Mouse (Mus musculus): ENCODE measurements around the gene Gmps. TPM values are rescaled to one million over a fixed set of nuclear protein-coding genes. Genes with fewer than 3 reads are reported as not detected.
A peak's percentile ranks its signal among the peaks of the same experiment; 100 is the strongest.

The Gmps gene
- polyA plus RNA-seq (2014; fragmentation: Nextera tagmentation; extraction: Ambion mirVana) = 70.5 and 73.6 TPM in 2 replicates

GRCm38 (mm10) chr3:63975955-63976908, at the start of gene Gmps:
Gene Gmps, plus strand, starts transcription at chr3:63976106.
- peaks cover 3% of the 10 kb centered on the region; the same call in 1 of the 2 replicates for H3K36me3 ChIP-seq (ENCODE audit: control insufficient read depth, insufficient read depth, low read length)
- H3K9me3 ChIP-seq (ENCODE audit: control insufficient read depth, low read length) = no peaks in the 10 kb centered on the region
- H3K4me1 ChIP-seq (replicated peaks; ENCODE audit: control insufficient read depth, insufficient read depth, low read length) = peaks cover 2% of the 10 kb centered on the region; the same call in 1 of the 2 replicates
- ATAC-seq (replicated peaks; ENCODE audit: low FRiP score) = peak; percentile 98
- peak within 1 kb of the TSS; percentile 75 for H3K27ac ChIP-seq (ENCODE audit: low read depth, low read length)
- peak; percentile 92 for DNase-seq (ENCODE audit: low spot score)
- peak within 1 kb of the TSS; percentile 75 for H3K4me2 ChIP-seq (ENCODE audit: low read depth, low read length, severe bottlenecking)
- H3K9ac ChIP-seq (ENCODE audit: low read length) = peak within 1 kb of the TSS; percentile 95
- H3K4me3 ChIP-seq (ENCODE audit: low read depth, low read length) = peak within 1 kb of the TSS; percentile 83
- H3K27me3 ChIP-seq (ENCODE audit: control insufficient read depth, insufficient read depth, low read length) = no peaks in the 10 kb centered on the region
- under 1% methylated on average over 67 of the region's 67 CpGs for WGBS

GRCm38 (mm10) chr3:63928878-63929859, 46.7 kb upstream of the Gmps start, which contains the start of gene E130311K13Rik:
Gene E130311K13Rik, minus strand, starts transcription at chr3:63929472.
- Histone ChIP-seq H3K36me3 (ENCODE audit: control insufficient read depth, insufficient read depth, low read length) (no peaks in the 10 kb centered on the region), H3K27ac (ENCODE audit: low read depth, low read length) (0 out of 2 replicates have a peak within 1 kb of the TSS, but pooled peaks have one; percentile 27), H3K4me1 (replicated peaks; ENCODE audit: control insufficient read depth, insufficient read depth, low read length) (no peaks in the 10 kb centered on the region), H3K9me3 (ENCODE audit: control insufficient read depth, low read length) (no peaks in the 10 kb centered on the region), H3K4me3 (ENCODE audit: low read depth, low read length) (peak within 1 kb of the TSS; percentile 46), H3K9ac (ENCODE audit: low read length) (peak within 1 kb of the TSS; percentile 78), H3K4me2 (ENCODE audit: low read depth, low read length, severe bottlenecking) (peak within 1 kb of the TSS; percentile 60), H3K27me3 (ENCODE audit: control insufficient read depth, insufficient read depth, low read length) (no peaks in the 10 kb centered on the region)
- WGBS = 5% methylated on average over 47 of the region's 48 CpGs
- DNase-seq (ENCODE audit: low spot score) = peak; percentile 95
- peak; percentile 98 for ATAC-seq (replicated peaks; ENCODE audit: low FRiP score)

GRCm38 (mm10) chr3:63938928-63939327, 37.0 kb upstream of the Gmps start:
- Histone ChIP-seq H3K4me1 (replicated peaks; ENCODE audit: control insufficient read depth, insufficient read depth, low read length) (no peaks in the 10 kb centered on the region), H3K27ac (ENCODE audit: low read depth, low read length) (no peak overlapping the region), H3K9me3 (ENCODE audit: control insufficient read depth, low read length) (no peaks in the 10 kb centered on the region), H3K9ac (ENCODE audit: low read length) (no peak overlapping the region), H3K27me3 (ENCODE audit: control insufficient read depth, insufficient read depth, low read length) (no peaks in the 10 kb centered on the region), H3K4me2 (ENCODE audit: low read depth, low read length, severe bottlenecking) (no peak overlapping the region), H3K36me3 (ENCODE audit: control insufficient read depth, insufficient read depth, low read length) (no peaks in the 10 kb centered on the region), H3K4me3 (ENCODE audit: low read depth, low read length) (no peak overlapping the region)
- ATAC-seq (replicated peaks; ENCODE audit: low FRiP score) = no peak
- DNase-seq (ENCODE audit: low spot score) = no peak
- 95% methylated on average over 2 of the region's 2 CpGs for WGBS

DNA sequence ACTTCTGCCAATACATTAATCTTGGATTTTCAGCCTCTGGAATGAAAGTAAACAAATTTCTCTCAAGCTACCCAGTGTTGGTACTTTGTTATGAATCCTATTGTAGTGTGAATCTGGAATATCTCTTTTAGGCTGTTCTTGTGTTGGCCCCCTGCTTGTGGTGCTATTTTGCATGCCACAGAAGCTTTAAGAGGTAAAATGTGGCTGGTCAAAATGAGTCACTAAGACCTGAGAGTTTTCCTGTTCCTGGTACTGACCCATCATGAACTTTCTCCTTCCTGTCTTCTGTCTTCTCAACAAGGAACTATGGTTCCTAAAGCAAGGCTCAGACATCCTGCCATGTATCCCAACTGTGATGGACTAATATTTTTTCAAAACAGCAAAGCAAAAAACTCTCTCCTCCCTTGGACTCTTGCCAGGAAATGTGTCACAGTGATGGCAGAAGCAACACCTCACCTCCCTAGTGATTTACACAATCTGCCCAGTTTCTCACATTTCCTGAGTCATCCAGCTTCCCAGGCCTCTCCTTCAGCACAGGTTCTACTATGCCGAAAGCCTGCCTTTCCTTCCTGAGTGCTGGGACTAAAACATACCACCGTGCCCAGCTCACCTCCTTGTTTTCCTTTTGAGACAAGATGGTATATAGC, 34.6 kb upstream of the Gmps start:
- ATAC-seq (replicated peaks; ENCODE audit: low FRiP score) = no peak
- H3K9me3 ChIP-seq (ENCODE audit: control insufficient read depth, low read length) = no peaks in the 10 kb centered on the region
- no peak overlapping the region for H3K27ac ChIP-seq (ENCODE audit: low read depth, low read length)
- WGBS = 87% methylated on average over 2 of the region's 2 CpGs
- no peaks in the 10 kb centered on the region for H3K36me3 ChIP-seq (ENCODE audit: control insufficient read depth, insufficient read depth, low read length)
- H3K9ac ChIP-seq (ENCODE audit: low read length) = no peak overlapping the region
- H3K4me2 ChIP-seq (ENCODE audit: low read depth, low read length, severe bottlenecking) = no peak overlapping the region
- no peak for DNase-seq (ENCODE audit: low spot score)
- no peaks in the 10 kb centered on the region for H3K4me1 ChIP-seq (replicated peaks; ENCODE audit: control insufficient read depth, insufficient read depth, low read length)
- no peak overlapping the region for H3K4me3 ChIP-seq (ENCODE audit: low read depth, low read length)
- no peaks in the 10 kb centered on the region for H3K27me3 ChIP-seq (ENCODE audit: control insufficient read depth, insufficient read depth, low read length)

GRCm38 (mm10) chr3:63949837-63950236, 26.1 kb upstream of the Gmps start:
- ATAC-seq (replicated peaks; ENCODE audit: low FRiP score) = no peak
- 83% methylated on average over 3 of the region's 3 CpGs for WGBS

DNA sequence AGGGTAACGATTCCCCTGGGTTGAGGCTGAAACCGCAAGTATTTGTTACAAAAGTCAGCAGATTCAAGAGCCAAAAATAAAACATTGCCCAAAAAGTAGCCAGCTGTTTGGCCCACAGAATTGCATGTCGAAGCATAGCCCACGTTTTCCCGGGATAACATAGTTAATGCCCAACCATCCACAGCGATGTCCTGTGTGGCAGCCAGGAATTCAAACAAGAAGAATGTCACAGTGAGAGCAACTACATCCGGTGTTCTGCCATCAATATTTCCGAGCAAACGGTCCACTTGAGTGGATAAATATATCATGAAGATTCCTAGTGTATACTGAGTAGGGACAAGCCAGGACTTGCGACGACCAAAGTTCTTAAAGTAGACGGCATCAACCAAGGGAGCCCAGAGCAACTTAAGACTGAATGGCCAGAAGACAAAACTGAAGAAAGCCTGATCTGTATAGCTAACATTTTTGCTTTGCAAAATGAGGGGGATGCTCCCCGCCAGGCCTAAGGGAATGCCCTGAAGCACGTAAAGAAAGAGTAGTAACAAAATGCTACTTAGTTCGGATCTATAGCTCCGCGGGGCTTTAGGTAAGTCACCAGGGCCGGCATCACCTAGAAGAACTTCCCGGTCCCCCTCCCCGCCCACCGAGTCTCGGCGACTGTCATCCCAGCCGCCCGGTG, 12.3 kb upstream of the Gmps start:
- Histone ChIP-seq H3K4me1 (replicated peaks; ENCODE audit: control insufficient read depth, insufficient read depth, low read length) (peaks cover 4% of the 10 kb centered on the region; the same call in 1 of the 2 replicates), H3K27ac (ENCODE audit: low read depth, low read length) (no peak overlapping the region), H3K27me3 (ENCODE audit: control insufficient read depth, insufficient read depth, low read length) (no peaks in the 10 kb centered on the region), H3K36me3 (ENCODE audit: control insufficient read depth, insufficient read depth, low read length) (no peaks in the 10 kb centered on the region), H3K4me3 (ENCODE audit: low read depth, low read length) (peak overlapping the region; percentile 78), H3K4me2 (ENCODE audit: low read depth, low read length, severe bottlenecking) (peak overlapping the region; percentile 87), H3K9ac (ENCODE audit: low read length) (peak overlapping the region; percentile 77), H3K9me3 (ENCODE audit: control insufficient read depth, low read length) (no peaks in the 10 kb centered on the region)
- ATAC-seq (replicated peaks; ENCODE audit: low FRiP score) (no peak), DNase-seq (ENCODE audit: low spot score) (no peak)
- 11% methylated on average over 25 of the region's 25 CpGs for WGBS

More at GRCm38 (mm10) chr3:63949837-63950236, 26.1 kb upstream of the Gmps start:
- H3K4me2 ChIP-seq (ENCODE audit: low read depth, low read length, severe bottlenecking) = no peak overlapping the region
- no peaks in the 10 kb centered on the region for H3K27me3 ChIP-seq (ENCODE audit: control insufficient read depth, insufficient read depth, low read length)
- no peaks in the 10 kb centered on the region for H3K9me3 ChIP-seq (ENCODE audit: control insufficient read depth, low read length)
- no peaks in the 10 kb centered on the region for H3K36me3 ChIP-seq (ENCODE audit: control insufficient read depth, insufficient read depth, low read length)
- no peak overlapping the region for H3K4me3 ChIP-seq (ENCODE audit: low read depth, low read length)
- no peak overlapping the region for H3K27ac ChIP-seq (ENCODE audit: low read depth, low read length)
- DNase-seq (ENCODE audit: low spot score) = no peak
- H3K4me1 ChIP-seq (replicated peaks; ENCODE audit: control insufficient read depth, insufficient read depth, low read length) = no peaks in the 10 kb centered on the region
- no peak overlapping the region for H3K9ac ChIP-seq (ENCODE audit: low read length)

- DNase-seq (ENCODE audit: low spot score) (peak; percentile 99), ATAC-seq (replicated peaks; ENCODE audit: low FRiP score) (peak; percentile 98)
- no peaks in the 10 kb centered on the region for H3K27me3 ChIP-seq (ENCODE audit: control insufficient read depth, insufficient read depth, low read length)
- peak within 1 kb of the TSS; percentile 87 for H3K4me2 ChIP-seq (ENCODE audit: low read depth, low read length, severe bottlenecking)
- H3K9me3 ChIP-seq (ENCODE audit: control insufficient read depth, low read length) = no peaks in the 10 kb centered on the region
- H3K36me3 ChIP-seq (ENCODE audit: control insufficient read depth, insufficient read depth, low read length) = no peaks in the 10 kb centered on the region
- H3K4me1 ChIP-seq (replicated peaks; ENCODE audit: control insufficient read depth, insufficient read depth, low read length) = peaks cover 4% of the 10 kb centered on the region; the same call in 1 of the 2 replicates
- peak within 1 kb of the TSS; percentile 78 for H3K4me3 ChIP-seq (ENCODE audit: low read depth, low read length)
- peak within 1 kb of the TSS; percentile 33; the same call in 1 of the 2 replicates for H3K27ac ChIP-seq (ENCODE audit: low read depth, low read length)
- under 1% methylated on average over 67 of the region's 69 CpGs for WGBS
- H3K9ac ChIP-seq (ENCODE audit: low read length) = peak within 1 kb of the TSS; percentile 77
Measured at GRCm38 (mm10) chr3:63964100-63964921, 11.6 kb upstream of the Gmps start, which contains the start of gene Slc33a1. Gene Slc33a1, minus strand, starts transcription at chr3:63964768.
